Mouse (Mus musculus): ENCODE data around the gene Slc35f4. TPM values are rescaled to one million over a fixed set of nuclear protein-coding genes. Genes with fewer than 3 reads are reported as not detected.

The Slc35f4 gene
- polyA plus RNA-seq, 1 experiment: 15.1 TPM

GRCm38 (mm10) chr14:49265286-49266002 lies 260.4 kb downstream of the Slc35f4 start:
- H3K4me1 ChIP-seq (ENCODE audit: control insufficient read depth, insufficient read depth, low read length): no peaks in the 10 kb centered on the region
- no peak overlapping the region for H3K27ac ChIP-seq (ENCODE audit: insufficient read depth, low read length)
- TF ChIP-seq CTCF (IDR thresholded peaks at IDR 0.05; ENCODE audit: extremely low read depth, insufficient read depth, low read length) (no peak), POLR2A (IDR thresholded peaks at IDR 0.05; ENCODE audit: extremely low read depth, insufficient read depth, low read length) (no peak)
- H3K4me3 ChIP-seq (ENCODE audit: insufficient read depth, low read length): no peak overlapping the region

All from cortical plate, adult 2 months (tissue).